ENCODE assay signal across 14 mouse cellular contexts in genomic region chr9:71975141-71975540, GRCm38 (mm10).
DNase-seq lines count a peak whose midpoint lies in the region; ATAC-seq and TF ChIP-seq lines count a peak whose summit lies in the region.
"Had no signal": no experiment of that assay in that cellular context is flagged by ENCODE, and none has a peak within 500 bp of the region (broad histone marks: within the 10 kb centered on the region; RNA-seq: fewer than 3 reads in every experiment).

No protein-coding gene starts in this region.

- ATAC-seq in kidney, embryonic 14.5 days (ENCODE audit: low FRiP score, low TSS enrichment), result no peak
- ATAC-seq in forebrain, embryonic 15.5 days (replicated peaks), result peak; percentile 42
- ATAC-seq: Patski had no signal

- 33% methylated on average over 4 of the region's 4 CpGs for WGBS in kidney, embryonic 14.5 days
- 68% methylated on average over 4 of the region's 4 CpGs for WGBS in embryonic facial prominence, embryonic 10.5 days
- 15% methylated on average over 4 of the region's 4 CpGs for WGBS in forebrain, embryonic 15.5 days
- 89% methylated on average over 4 of the region's 4 CpGs for WGBS in macrophage (ENCODE audit: missing documents)

- intact Hi-C loops in left cerebral cortex, adult 2 months (cut with DNase I), result no loop called here

- DNase-seq in kidney, postnatal 36 days, result no peak
- DNase-seq in embryonic facial prominence, embryonic 10.5 days (ENCODE audit: low spot score), result no peak
- DNase-seq in frontal cortex, postnatal 36 days (ENCODE audit: low spot score in 2 of 2), result no peak
- DNase-seq in left cerebral cortex, adult 2 months (ENCODE audit: extremely low spot score in 1 of 2, low spot score in 2 of 2), result no peak
- DNase-seq: adrenal gland, adult 8-10 months; lung, postnatal 36 days; spleen, adult 18-20 months had no signal

- no peak overlapping the region for H3K4me2 ChIP-seq in kidney, embryonic 14.5 days (replicated peaks; ENCODE audit: low read depth, low read length)
- H3K4me2 ChIP-seq in forebrain, embryonic 15.5 days (replicated peaks), result peak overlapping the region; percentile 26; the same call in 1 of the 2 replicates
- H3K4me2 ChIP-seq: liver, embryonic 15.5 days had no signal

- no peaks in the 10 kb centered on the region for H3K27me3 ChIP-seq in kidney, embryonic 14.5 days (ENCODE audit: control insufficient read depth, insufficient read depth, low read length)
- H3K27me3 ChIP-seq in embryonic facial prominence, embryonic 10.5 days (replicated peaks; ENCODE audit: low read depth, poor library complexity, severe bottlenecking), result no peaks in the 10 kb centered on the region
- no peaks in the 10 kb centered on the region for H3K27me3 ChIP-seq in forebrain, embryonic 15.5 days
- H3K27me3 ChIP-seq: CH12.LX; liver, embryonic 15.5 days; Patski had no signal

- H3K9ac ChIP-seq in kidney, embryonic 14.5 days (ENCODE audit: low read depth, low read length), result no peak overlapping the region
- no peak overlapping the region for H3K9ac ChIP-seq in forebrain, embryonic 15.5 days (replicated peaks)
- H3K9ac ChIP-seq: liver, embryonic 15.5 days had no signal

- peaks cover 26% of the 10 kb centered on the region for H3K4me1 ChIP-seq in kidney, embryonic 14.5 days (ENCODE audit: control insufficient read depth, insufficient read depth, low read length)
- peaks cover 35% of the 10 kb centered on the region for H3K4me1 ChIP-seq in embryonic facial prominence, embryonic 10.5 days
- H3K4me1 ChIP-seq in forebrain, embryonic 15.5 days, result peaks cover 47% of the 10 kb centered on the region

- H3K9me3 ChIP-seq in kidney, embryonic 14.5 days (ENCODE audit: control insufficient read depth, low read length), result no peaks in the 10 kb centered on the region
- H3K9me3 ChIP-seq in embryonic facial prominence, embryonic 10.5 days, result no peaks in the 10 kb centered on the region
- no peaks in the 10 kb centered on the region for H3K9me3 ChIP-seq in forebrain, embryonic 15.5 days
- H3K9me3 ChIP-seq: liver, embryonic 15.5 days had no signal

- H3K27ac ChIP-seq in kidney, embryonic 14.5 days (ENCODE audit: low read depth, low read length), result peak overlapping the region; percentile 20; the same call in 1 of the 2 replicates
- peak overlapping the region; percentile 51 for H3K27ac ChIP-seq in embryonic facial prominence, embryonic 10.5 days (replicated peaks)
- H3K27ac ChIP-seq in forebrain, embryonic 15.5 days (replicated peaks), result peak overlapping the region; percentile 78
- peak overlapping the region; percentile 5; the same call in 1 of the 2 replicates for H3K27ac ChIP-seq in macrophage
- H3K27ac ChIP-seq in left cerebral cortex, adult 2 months, result no peak overlapping the region
- H3K27ac ChIP-seq: liver, embryonic 15.5 days had no signal

- H3K36me3 ChIP-seq in kidney, embryonic 14.5 days (ENCODE audit: control insufficient read depth, insufficient read depth, low read length), result no peaks in the 10 kb centered on the region
- peaks cover 5% of the 10 kb centered on the region for H3K36me3 ChIP-seq in embryonic facial prominence, embryonic 10.5 days (replicated peaks)
- no peaks in the 10 kb centered on the region for H3K36me3 ChIP-seq in forebrain, embryonic 15.5 days
- H3K36me3 ChIP-seq in macrophage (ENCODE audit: inconsistent target), result no peaks in the 10 kb centered on the region

- TF ChIP-seq CTCF in left cerebral cortex, adult 2 months (IDR thresholded peaks at IDR 0.05), result no peak

- no peak overlapping the region for H3K4me3 ChIP-seq in kidney, embryonic 14.5 days (ENCODE audit: low read length)
- H3K4me3 ChIP-seq in embryonic facial prominence, embryonic 10.5 days, result no peak overlapping the region
- no peak overlapping the region for H3K4me3 ChIP-seq in forebrain, embryonic 15.5 days
- no peak overlapping the region for H3K4me3 ChIP-seq in macrophage (ENCODE audit: inconsistent target)
- no peak overlapping the region for H3K4me3 ChIP-seq in left cerebral cortex, adult 2 months
- H3K4me3 ChIP-seq: liver, embryonic 15.5 days; myocyte had no signal

- no peaks in the 10 kb centered on the region for H3K79me2 ChIP-seq in macrophage (ENCODE audit: inconsistent target)
